In the genomic region with DNA sequence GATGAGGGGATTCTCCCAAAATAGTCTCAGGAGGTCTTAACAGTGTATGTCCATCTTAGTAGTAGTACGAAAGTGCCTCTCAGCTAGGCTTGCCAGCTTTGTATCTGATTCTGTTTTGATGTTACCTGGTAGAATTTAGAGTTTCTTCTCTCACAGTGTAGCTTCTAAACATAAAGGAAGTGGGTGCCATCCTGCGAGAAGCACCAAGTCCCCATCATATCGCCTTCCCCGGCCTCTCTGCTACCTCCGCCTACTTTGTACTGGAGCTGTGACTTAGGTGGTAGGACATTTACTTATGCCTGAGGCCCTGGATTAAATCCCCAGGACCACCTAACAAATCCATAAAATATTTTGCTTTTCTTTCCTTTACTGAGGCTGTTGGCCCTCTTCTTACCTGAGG, we compare ENCODE assay signal across 26 mouse cellular contexts.
"Had no signal": no experiment of that assay in that cellular context is flagged by ENCODE, and none has a peak within 500 bp of the region (broad histone marks: within the 10 kb centered on the region; RNA-seq: fewer than 3 reads in every experiment).

No protein-coding gene starts in this region.

- ATAC-seq: hindbrain, postnatal 0 days; intestine, embryonic 15.5 days; intestine, postnatal 0 days had no signal

- H3K9ac ChIP-seq: heart, embryonic 15.5 days; hindbrain, embryonic 13.5 days; hindbrain, embryonic 15.5 days; intestine, embryonic 15.5 days; limb, embryonic 12.5 days; liver, embryonic 13.5 days had no signal

- H3K4me3 ChIP-seq: heart, adult 2 months; heart, embryonic 13.5 days; heart, embryonic 15.5 days; hindbrain, embryonic 13.5 days; hindbrain, embryonic 15.5 days; intestine, embryonic 15.5 days; layer of hippocampus, adult 2 months; left cerebral cortex, adult 2 months; limb, embryonic 10.5 days; limb, embryonic 12.5 days; liver, embryonic 13.5 days had no signal

- H3K27ac ChIP-seq: heart, adult 2 months; heart, embryonic 13.5 days; heart, embryonic 15.5 days; hindbrain, embryonic 13.5 days; hindbrain, embryonic 15.5 days; hindbrain, postnatal 0 days; intestine, embryonic 15.5 days; layer of hippocampus, adult 2 months; left cerebral cortex, adult 2 months; limb, embryonic 10.5 days; limb, embryonic 12.5 days; liver, embryonic 13.5 days had no signal

- H3K4me2 ChIP-seq: heart, embryonic 11.5 days; heart, embryonic 13.5 days; heart, embryonic 15.5 days; hindbrain, embryonic 13.5 days; hindbrain, embryonic 15.5 days; intestine, embryonic 15.5 days; limb, embryonic 12.5 days; liver, embryonic 11.5 days; liver, embryonic 13.5 days had no signal

- H3K27me3 ChIP-seq: heart, embryonic 13.5 days; heart, embryonic 15.5 days; hindbrain, embryonic 13.5 days; hindbrain, embryonic 15.5 days; intestine, embryonic 15.5 days; limb, embryonic 12.5 days; liver, embryonic 13.5 days had no signal

- H3K9me3 ChIP-seq: heart, embryonic 13.5 days; heart, embryonic 15.5 days; hindbrain, embryonic 13.5 days; hindbrain, embryonic 15.5 days; intestine, embryonic 15.5 days; limb, embryonic 10.5 days; limb, embryonic 12.5 days; liver, embryonic 13.5 days had no signal

- H3K36me3 ChIP-seq: heart, embryonic 15.5 days; intestine, embryonic 15.5 days had no signal

- DNase-seq: gastrocnemius, postnatal 14 days; gastrocnemius, postnatal 36 days; heart, adult 11 months; heart, adult 2 months; heart, postnatal 14 days; heart, postnatal 36 days; kidney, adult 18-20 months; kidney, adult 8-10 months; kidney, postnatal 10 days; kidney, postnatal 25 days; kidney, postnatal 4 days; liver; liver, embryonic 13.5 days had no signal

- H3K4me1 ChIP-seq: intestine, embryonic 15.5 days had no signal
